Mouse (Mus musculus): ENCODE measurements at regions not wholly inside any gene's neighbourhood (a gene's known extent, or its start where the extent isn't known, plus 50 kb on each side); places are given as distances from the start of the nearest gene placed in this dataset.
"Not testable (repeated sequence)": the region's sequence is repeated elsewhere in the genome, so short reads cannot be mapped to it uniquely, and the experiment has no call there.

DNA sequence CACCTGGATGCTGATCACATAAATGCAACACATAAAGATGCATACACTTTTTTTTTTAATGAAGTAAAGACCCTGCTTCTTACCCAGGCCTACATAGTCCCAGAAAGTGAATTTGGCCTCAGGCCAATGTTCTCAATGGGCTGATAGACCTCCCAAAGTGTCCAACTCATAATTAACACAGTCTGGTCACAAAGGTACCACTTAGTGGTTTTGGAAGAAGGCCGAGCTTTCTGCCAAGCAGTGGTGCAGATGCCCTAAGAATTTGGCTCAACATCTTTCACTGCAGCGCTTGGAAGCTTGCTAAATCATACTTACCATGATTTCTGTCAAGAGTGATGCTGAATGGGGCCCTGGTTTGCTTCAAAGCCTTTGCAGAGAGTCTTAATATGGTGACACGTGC is 706.4 kb upstream of the Rag2 start:
- 55% methylated on average over 3 of the region's 3 CpGs for WGBS
- no peaks in the 10 kb centered on the region for H3K27me3 ChIP-seq
- H3K9me3 ChIP-seq: no peaks in the 10 kb centered on the region

GRCm38 (mm10) chr2:100919537-100920212 is 704.8 kb upstream of the Rag2 start:
- Histone ChIP-seq H3K27ac (no peak overlapping the region), H3K4me2 (no peak overlapping the region), H3K27me3 (no peaks in the 10 kb centered on the region), H3K9me3 (no peaks in the 10 kb centered on the region), H3K9ac (no peak overlapping the region), H3K36me3 (no peaks in the 10 kb centered on the region), H3K4me3 (no peak overlapping the region), H3K4me1 (no peaks in the 10 kb centered on the region)
- 56% methylated on average over 1 of the region's 1 CpGs for WGBS
- ATAC-seq (ENCODE audit: borderline replicate concordance, extremely low read depth, low FRiP score, low TSS enrichment): no peak

More for the DNA sequence above, 706.4 kb upstream of the Rag2 start:
- H3K27ac ChIP-seq: no peak overlapping the region
- H3K36me3 ChIP-seq: no peaks in the 10 kb centered on the region
- no peak overlapping the region for H3K4me3 ChIP-seq
- no peak for ATAC-seq (ENCODE audit: borderline replicate concordance, extremely low read depth, low FRiP score, low TSS enrichment)
- H3K9ac ChIP-seq: no peak overlapping the region
- H3K4me2 ChIP-seq: no peak overlapping the region
- no peaks in the 10 kb centered on the region for H3K4me1 ChIP-seq

DNA sequence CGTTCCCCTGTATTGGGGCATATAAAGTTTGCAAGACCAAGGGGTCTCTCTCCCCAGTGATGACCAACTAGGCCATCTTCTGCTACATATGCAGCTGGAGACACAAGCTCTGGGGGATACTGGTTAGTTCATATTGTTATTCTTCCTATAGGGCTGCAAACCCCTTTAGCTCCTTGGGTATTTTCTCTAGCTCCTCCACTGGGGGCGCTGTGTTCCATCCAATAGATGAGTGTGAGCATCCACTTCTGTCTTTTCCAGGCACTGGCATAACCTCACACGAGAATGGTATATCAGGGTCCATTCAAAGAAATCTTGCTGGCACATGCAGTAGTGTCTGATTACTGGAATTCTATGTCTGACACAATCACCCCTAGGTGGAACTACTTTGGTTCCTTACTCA is 675.9 kb upstream of the Rag2 start:
- H3K27me3 ChIP-seq; ATAC-seq (ENCODE audit: borderline replicate concordance, extremely low read depth, low FRiP score, low TSS enrichment); H3K36me3 ChIP-seq; H3K27ac ChIP-seq; H3K9ac ChIP-seq; H3K4me3 ChIP-seq; H3K4me2 ChIP-seq; H3K9me3 ChIP-seq; H3K4me1 ChIP-seq: not testable (repeated sequence)
- 45% methylated on average over 3 of the region's 3 CpGs for WGBS

GRCm38 (mm10) chr2:100959412-100959811 is 665.1 kb upstream of the Rag2 start:
- H3K4me3 ChIP-seq: no peak overlapping the region
- no peak for ATAC-seq (ENCODE audit: borderline replicate concordance, extremely low read depth, low FRiP score, low TSS enrichment)
- H3K27me3 ChIP-seq: no peaks in the 10 kb centered on the region
- H3K9ac ChIP-seq: no peak overlapping the region
- H3K4me1 ChIP-seq: no peaks in the 10 kb centered on the region
- no peaks in the 10 kb centered on the region for H3K9me3 ChIP-seq
- no peak overlapping the region for H3K27ac ChIP-seq
- WGBS: 83% methylated on average over 1 of the region's 1 CpGs
- H3K4me2 ChIP-seq: no peak overlapping the region
- H3K36me3 ChIP-seq: no peaks in the 10 kb centered on the region

- H3K9ac ChIP-seq: no peak overlapping the region
- no peaks in the 10 kb centered on the region for H3K9me3 ChIP-seq
- no peak overlapping the region for H3K4me2 ChIP-seq
- ATAC-seq (ENCODE audit: borderline replicate concordance, extremely low read depth, low FRiP score, low TSS enrichment): no peak
- 70% methylated on average over 2 of the region's 2 CpGs for WGBS
- no peaks in the 10 kb centered on the region for H3K4me1 ChIP-seq
- no peak overlapping the region for H3K4me3 ChIP-seq
- no peaks in the 10 kb centered on the region for H3K36me3 ChIP-seq
- no peaks in the 10 kb centered on the region for H3K27me3 ChIP-seq
- no peak overlapping the region for H3K27ac ChIP-seq
These were observed 659.9 kb upstream of the Rag2 start for GRCm38 (mm10) chr2:100964584-100964983.

DNA sequence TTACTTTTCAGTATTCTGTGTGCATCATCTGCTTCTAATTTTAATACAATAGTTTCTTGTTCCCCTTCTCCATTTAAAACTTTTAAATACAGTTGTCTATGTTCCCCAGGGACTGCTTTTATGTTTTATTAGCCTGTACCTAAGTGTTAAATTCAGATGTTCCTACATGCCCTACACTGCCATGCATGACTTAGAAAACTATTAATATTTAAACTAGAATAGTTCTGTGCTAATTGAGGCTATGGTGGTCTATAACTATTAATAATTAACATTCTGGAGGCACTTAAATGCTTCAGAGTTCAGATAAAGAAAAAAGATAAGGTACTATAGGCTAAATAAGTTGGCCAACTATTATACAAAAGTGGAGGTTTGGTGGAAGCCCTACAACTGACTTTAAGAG is 647.3 kb upstream of the Rag2 start:
- Histone ChIP-seq H3K9ac (no peak overlapping the region), H3K27ac (no peak overlapping the region), H3K36me3 (no peaks in the 10 kb centered on the region), H3K9me3 (no peaks in the 10 kb centered on the region), H3K4me1 (no peaks in the 10 kb centered on the region), H3K4me3 (no peak overlapping the region), H3K4me2 (no peak overlapping the region), H3K27me3 (no peaks in the 10 kb centered on the region)
- ATAC-seq (ENCODE audit: borderline replicate concordance, extremely low read depth, low FRiP score, low TSS enrichment): no peak

DNA sequence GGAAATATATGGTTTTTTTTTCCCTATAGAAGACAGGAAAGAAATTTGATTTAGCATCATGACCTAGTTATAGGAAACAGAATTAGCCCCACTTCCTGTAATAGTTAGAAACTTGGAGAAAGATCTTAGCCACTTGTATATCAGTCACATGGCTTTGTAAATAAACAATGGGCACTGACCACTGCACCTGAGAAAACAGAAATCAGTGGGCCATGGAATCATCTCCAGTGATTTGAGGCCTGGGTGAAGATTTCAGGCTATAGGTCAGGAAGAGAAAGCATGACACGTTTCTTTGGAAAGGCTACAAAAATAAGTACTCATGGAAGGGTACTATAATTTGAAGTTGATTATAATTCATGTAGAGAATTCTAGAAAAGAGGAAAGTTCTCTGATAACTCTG is 642.2 kb upstream of the Rag2 start:
- 21% methylated on average over 1 of the region's 1 CpGs for WGBS
- H3K4me3 ChIP-seq: no peak overlapping the region
- no peak for ATAC-seq (ENCODE audit: borderline replicate concordance, extremely low read depth, low FRiP score, low TSS enrichment)

GRCm38 (mm10) chr2:101015353-101015752 is 609.2 kb upstream of the Rag2 start:
- H3K4me3 ChIP-seq: no peak overlapping the region
- ATAC-seq (ENCODE audit: borderline replicate concordance, extremely low read depth, low FRiP score, low TSS enrichment): no peak
- no peaks in the 10 kb centered on the region for H3K4me1 ChIP-seq
- H3K9me3 ChIP-seq: no peaks in the 10 kb centered on the region
- no peak overlapping the region for H3K4me2 ChIP-seq
- no peak overlapping the region for H3K9ac ChIP-seq
- no peak overlapping the region for H3K27ac ChIP-seq
- no peaks in the 10 kb centered on the region for H3K27me3 ChIP-seq
- no peaks in the 10 kb centered on the region for H3K36me3 ChIP-seq
- 83% methylated on average over 3 of the region's 3 CpGs for WGBS

More for the DNA sequence above, 642.2 kb upstream of the Rag2 start:
- H3K9ac ChIP-seq: no peak overlapping the region
- H3K27me3 ChIP-seq: no peaks in the 10 kb centered on the region
- H3K9me3 ChIP-seq: no peaks in the 10 kb centered on the region
- no peak overlapping the region for H3K4me2 ChIP-seq
- no peaks in the 10 kb centered on the region for H3K36me3 ChIP-seq
- no peaks in the 10 kb centered on the region for H3K4me1 ChIP-seq
- H3K27ac ChIP-seq: no peak overlapping the region

- Histone ChIP-seq H3K9ac (no peak overlapping the region), H3K27me3 (no peaks in the 10 kb centered on the region), H3K4me3 (no peak overlapping the region), H3K9me3 (no peaks in the 10 kb centered on the region), H3K36me3 (no peaks in the 10 kb centered on the region), H3K4me2 (no peak overlapping the region), H3K27ac (no peak overlapping the region), H3K4me1 (no peaks in the 10 kb centered on the region)
- no peak for ATAC-seq (ENCODE audit: borderline replicate concordance, extremely low read depth, low FRiP score, low TSS enrichment)
- WGBS: 79% methylated on average over 2 of the region's 2 CpGs
These were observed 605.1 kb upstream of the Rag2 start for GRCm38 (mm10) chr2:101019384-101019783.

DNA sequence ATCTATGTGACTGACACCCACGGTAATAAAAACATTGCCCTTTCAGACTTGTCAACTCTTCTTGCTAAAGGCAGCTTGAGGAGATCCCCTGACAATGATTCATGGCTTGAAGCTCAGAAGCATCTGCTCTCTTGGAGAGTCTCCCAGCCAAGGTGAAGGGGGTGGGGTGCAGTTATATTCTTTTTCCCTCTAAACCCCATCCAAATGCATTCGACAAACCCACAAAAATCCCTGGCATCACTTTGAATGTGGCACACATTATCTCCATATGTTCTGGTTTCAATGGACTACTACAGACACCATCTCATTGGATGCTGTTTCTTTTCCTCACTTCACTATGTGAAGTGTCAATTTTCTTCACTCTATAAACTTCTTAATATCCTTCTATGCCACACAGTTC is 603.0 kb upstream of the Rag2 start:
- no peak overlapping the region for H3K9ac ChIP-seq
- no peak for ATAC-seq (ENCODE audit: borderline replicate concordance, extremely low read depth, low FRiP score, low TSS enrichment)
- H3K4me3 ChIP-seq: no peak overlapping the region
- H3K27me3 ChIP-seq: no peaks in the 10 kb centered on the region
- H3K4me2 ChIP-seq: no peak overlapping the region
- H3K36me3 ChIP-seq: no peaks in the 10 kb centered on the region
- WGBS: 67% methylated on average over 2 of the region's 2 CpGs
- no peak overlapping the region for H3K27ac ChIP-seq
- H3K9me3 ChIP-seq: no peaks in the 10 kb centered on the region
- no peaks in the 10 kb centered on the region for H3K4me1 ChIP-seq

DNA sequence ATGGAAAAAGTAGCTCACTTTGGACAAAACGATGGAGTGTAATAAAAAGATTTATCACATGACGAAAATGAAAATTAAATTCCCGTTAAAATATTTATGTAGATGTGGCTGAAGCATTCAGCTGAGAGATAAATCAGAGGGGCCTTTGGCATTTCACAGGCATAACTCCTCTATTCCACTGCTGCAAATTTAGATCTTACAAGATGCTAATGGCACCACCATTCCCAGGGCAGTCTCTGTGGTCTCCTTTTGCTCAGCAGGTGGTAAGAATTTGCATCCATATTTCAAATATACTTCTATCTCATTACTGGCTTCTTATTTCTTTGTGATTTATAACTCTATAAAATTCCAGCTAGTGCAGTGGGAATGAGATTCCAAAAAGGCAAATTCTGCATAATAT is 581.5 kb upstream of the Rag2 start:
- 66% methylated on average over 3 of the region's 3 CpGs for WGBS

GRCm38 (mm10) chr2:101062939-101063338 is 561.6 kb upstream of the Rag2 start:
- Histone ChIP-seq H3K9ac (no peak overlapping the region), H3K4me1 (no peaks in the 10 kb centered on the region), H3K9me3 (no peaks in the 10 kb centered on the region), H3K27ac (no peak overlapping the region), H3K36me3 (no peaks in the 10 kb centered on the region), H3K4me2 (no peak overlapping the region), H3K4me3 (no peak overlapping the region), H3K27me3 (no peaks in the 10 kb centered on the region)
- ATAC-seq (ENCODE audit: borderline replicate concordance, extremely low read depth, low FRiP score, low TSS enrichment): no peak
- 49% methylated on average over 4 of the region's 4 CpGs for WGBS

More for the DNA sequence above, 581.5 kb upstream of the Rag2 start:
- no peak overlapping the region for H3K27ac ChIP-seq
- no peaks in the 10 kb centered on the region for H3K36me3 ChIP-seq
- H3K4me1 ChIP-seq: no peaks in the 10 kb centered on the region
- H3K4me2 ChIP-seq: no peak overlapping the region
- H3K9me3 ChIP-seq: no peaks in the 10 kb centered on the region
- H3K9ac ChIP-seq: no peak overlapping the region
- no peak overlapping the region for H3K4me3 ChIP-seq
- ATAC-seq (ENCODE audit: borderline replicate concordance, extremely low read depth, low FRiP score, low TSS enrichment): no peak
- H3K27me3 ChIP-seq: no peaks in the 10 kb centered on the region

GRCm38 (mm10) chr2:101074990-101075389 is 549.5 kb upstream of the Rag2 start:
- Histone ChIP-seq H3K27ac (no peak overlapping the region), H3K4me2 (no peak overlapping the region), H3K9me3 (no peaks in the 10 kb centered on the region), H3K27me3 (no peaks in the 10 kb centered on the region), H3K4me1 (no peaks in the 10 kb centered on the region), H3K36me3 (no peaks in the 10 kb centered on the region), H3K4me3 (no peak overlapping the region), H3K9ac (no peak overlapping the region)
- no peak for ATAC-seq (ENCODE audit: borderline replicate concordance, extremely low read depth, low FRiP score, low TSS enrichment)

Measured in lung, embryonic 15.5 days (tissue).